Mouse (Mus musculus) right cerebral cortex, postnatal 14 days (tissue): ENCODE data around the gene Atg14.

Experiments used
- DNase-seq: peaks from one replicate; pipeline ENCODE4 v3.0.0; 2022

Gene Atg14

DNA sequence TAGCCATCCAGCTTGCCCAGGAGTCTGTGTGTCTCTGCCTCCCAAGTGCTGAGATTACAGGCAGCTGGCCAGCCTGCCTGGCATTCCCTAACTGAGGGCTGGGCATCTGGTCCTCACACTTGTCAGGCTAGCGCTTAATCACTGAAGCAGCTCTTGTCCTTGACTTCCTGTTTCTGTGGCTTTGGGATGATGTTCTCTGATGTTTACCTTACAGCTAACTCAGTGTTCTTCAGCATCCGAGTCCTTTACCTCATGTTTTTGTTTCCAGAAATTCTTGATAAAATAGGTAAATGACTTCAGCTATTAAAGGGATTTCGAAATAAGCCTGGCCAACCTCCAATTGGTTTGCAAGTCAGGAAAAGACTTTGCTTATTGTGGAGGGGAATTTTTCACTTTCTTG, 66.4 kb downstream of the Atg14 start:
- DNase-seq = no peak

DNA sequence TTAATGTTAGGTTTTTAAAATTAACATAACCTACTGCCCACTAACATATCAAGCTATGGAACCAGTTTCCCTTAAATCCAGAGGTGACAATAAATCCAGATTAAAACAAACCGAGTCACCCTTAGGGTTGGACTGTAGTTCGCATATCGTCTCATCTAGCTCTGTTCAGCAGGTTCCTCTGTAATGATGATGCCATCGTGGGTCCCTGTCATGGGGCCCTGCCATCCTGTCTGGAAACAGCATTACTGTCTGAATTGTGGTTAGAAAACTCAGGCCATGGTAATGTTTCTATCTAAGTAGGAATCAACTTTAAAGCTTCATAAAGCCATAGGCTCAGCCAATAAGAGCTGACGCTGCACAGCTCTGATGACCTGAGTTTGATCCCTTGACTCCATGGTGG, 71.8 kb downstream of the Atg14 start:
- DNase-seq = no peak

DNA sequence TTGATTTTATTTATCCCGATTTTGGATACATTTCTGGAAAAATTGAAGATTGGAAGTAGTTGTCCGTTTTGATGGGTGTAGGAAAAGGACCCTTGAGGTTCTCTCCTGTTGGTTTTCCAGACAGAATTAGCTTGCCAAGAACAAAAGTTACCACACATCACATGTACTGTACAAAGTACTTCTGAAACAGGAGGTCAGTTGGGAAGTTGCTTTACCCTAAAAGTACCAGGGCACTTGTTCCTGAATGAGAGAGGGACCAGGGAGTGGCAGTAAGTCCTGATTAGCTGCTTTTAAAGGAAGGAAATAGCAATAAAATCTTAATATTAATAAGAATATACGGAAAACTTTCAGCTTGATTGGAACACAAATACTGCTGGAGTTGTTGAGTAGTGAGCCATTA, 73.3 kb downstream of the Atg14 start:
- no peak for DNase-seq

DNA sequence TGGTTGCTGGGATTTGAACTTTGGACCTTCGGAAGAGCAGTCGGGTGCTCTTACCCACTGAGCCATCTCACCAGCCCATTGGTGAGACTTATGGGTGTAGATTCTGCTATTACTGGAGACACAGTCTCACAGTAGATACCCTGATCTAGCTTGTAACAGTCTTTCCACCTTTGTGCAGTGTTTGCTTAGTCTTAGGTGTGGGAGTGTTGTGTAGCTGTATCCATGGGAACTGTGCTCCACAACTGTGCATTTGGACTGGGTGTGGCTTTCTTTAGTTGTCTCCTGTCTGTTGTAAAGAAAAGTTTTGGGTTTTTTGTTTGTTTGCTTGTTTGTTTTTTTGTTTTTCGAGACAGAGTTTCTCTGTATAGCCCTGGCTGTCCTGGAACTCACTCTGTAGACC, 74.5 kb downstream of the Atg14 start:
- DNase-seq = no peak

DNA sequence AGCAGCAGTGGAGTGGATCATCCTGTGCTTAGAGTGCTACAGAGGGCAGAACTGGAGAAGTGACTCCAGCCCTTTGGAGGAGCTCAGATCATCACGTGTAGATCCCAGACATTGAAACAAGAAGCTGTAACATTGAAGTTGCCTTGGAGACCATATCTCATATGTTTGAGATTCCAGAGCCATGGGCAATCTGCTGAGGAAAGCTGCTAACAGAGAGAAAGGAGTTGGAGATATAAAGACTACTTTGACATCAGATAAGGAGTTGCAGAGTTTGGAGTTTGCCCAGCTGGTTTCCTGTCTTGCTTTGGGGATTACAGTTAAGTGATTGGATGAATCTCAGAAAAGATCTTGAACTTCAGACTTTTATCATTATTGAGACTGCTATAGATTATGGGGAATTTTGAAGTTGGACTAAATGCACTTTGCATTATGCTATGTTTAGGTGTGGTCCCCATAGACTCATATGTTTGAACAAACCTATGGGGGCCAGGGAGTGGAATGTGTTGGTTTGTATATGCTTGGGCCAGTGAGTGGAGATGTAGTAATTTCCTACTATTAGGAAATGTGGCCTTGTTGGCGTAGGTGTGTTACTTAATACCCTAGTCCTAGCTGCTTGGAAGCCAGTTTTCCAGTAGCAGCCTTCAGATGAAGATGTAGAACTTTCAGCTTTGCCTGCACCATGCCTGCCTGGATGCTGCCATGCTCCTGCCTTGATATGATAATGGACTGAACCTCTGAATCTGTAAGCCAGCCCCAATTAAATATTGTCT, 76.7 kb downstream of the Atg14 start:
- no peak for DNase-seq
